Mouse (Mus musculus): ENCODE data around the gene Fut7.
A peak's percentile ranks its signal among the peaks of the same experiment; 100 is the strongest.
"Not testable (repeated sequence)": the region's sequence is repeated elsewhere in the genome, so short reads cannot be mapped to it uniquely, and the experiment has no call there.

Fut7 gene

GRCm38 (mm10) chr2:25422587-25423410, at the start of gene Fut7:
Gene Fut7, plus strand, starts transcription at chr2:25423267.
- no peak for DNase-seq (ENCODE audit: low spot score)

DNA sequence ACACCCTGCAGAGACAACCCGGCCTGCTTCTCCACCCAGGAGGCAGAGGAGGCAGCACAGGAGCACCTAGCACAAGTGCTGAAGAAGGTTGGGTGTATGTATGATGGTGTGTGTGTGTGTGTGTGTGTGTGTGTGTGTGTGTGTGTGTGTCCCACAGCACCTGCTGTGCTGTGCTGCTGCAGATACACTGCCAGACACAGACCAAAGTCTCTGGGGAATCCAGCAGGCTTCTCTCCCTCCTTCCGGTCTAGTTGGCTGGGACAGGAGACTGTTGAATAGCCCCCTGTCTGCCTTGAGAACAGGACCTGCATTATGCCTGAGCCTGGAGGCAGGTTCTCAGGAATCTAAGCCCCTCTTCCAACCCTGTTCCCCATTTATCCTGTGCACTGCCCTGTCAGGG, 49.6 kb upstream of the Fut7 start:
- no peak for DNase-seq (ENCODE audit: low spot score)

GRCm38 (mm10) chr2:25376589-25376988, 46.5 kb upstream of the Fut7 start:
- no peak for DNase-seq (ENCODE audit: low spot score)

DNA sequence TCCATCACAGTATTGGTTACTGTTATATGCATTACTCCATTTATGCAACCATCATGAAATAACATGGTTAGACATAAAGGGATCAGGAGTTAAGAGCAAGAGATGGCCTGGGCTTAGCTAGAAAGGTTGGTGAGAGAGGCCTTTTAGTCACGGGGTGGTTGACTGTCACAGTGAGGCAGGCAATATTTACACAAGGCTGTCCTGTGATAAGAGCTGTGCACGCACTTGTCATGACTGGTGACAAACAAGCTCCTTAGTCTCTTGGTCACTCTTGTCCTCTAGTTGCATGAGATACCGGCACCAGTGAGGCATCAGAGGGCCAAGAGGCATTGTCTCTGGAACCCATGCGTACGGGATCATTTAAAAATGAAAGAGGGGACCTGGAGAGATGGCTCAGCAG, 38.6 kb upstream of the Fut7 start:
- DNase-seq (ENCODE audit: low spot score) = no peak

DNA sequence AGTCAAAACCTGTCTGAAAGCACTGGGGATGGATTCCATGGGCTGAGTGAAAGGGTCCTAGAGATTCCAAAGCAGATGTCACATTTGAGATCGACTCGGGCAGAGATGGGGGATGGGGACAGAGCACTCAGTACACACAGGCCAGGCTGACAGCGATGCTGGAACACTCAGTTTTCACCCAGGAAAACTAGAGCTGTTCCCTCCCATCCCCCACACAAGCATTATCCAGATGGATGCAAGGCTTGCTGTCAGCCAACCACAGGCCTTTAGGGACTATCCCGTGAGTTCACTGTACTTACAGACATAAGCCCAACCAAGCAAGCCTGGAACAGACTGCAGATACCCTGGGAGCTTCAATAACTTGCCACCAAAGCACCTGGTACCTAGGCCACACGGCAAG, 31.8 kb upstream of the Fut7 start:
- no peak for DNase-seq (ENCODE audit: low spot score)

- DNase-seq (ENCODE audit: low spot score) = no peak
Observed at GRCm38 (mm10) chr2:25394281-25395221, 28.5 kb upstream of the Fut7 start.

- no peak for DNase-seq (ENCODE audit: low spot score)
Observed at GRCm38 (mm10) chr2:25395721-25396596, 27.1 kb upstream of the Fut7 start, which contains the start of gene Entpd2. Gene Entpd2, plus strand, starts transcription at chr2:25395874.

DNA sequence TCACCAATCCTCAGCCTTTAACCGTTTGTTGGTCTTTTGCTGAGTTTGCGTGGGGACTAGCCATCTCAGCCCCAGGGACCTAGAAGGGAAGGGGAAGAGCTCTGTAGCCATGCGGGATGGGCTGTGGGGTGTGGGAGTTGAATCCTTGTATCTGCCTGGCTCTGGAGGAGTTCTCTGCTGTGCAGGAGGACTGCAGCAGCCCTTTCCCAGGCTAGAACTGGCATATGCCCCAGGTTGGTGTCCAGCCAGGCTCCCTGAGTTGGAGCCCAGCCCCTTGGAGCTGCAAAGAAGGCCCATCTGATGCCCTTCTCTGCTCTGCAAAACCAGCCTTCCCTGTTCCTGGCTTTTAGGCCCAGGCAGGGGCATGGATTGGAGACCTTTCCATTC, 26.5 kb upstream of the Fut7 start:
- DNase-seq (ENCODE audit: low spot score) = no peak

DNA sequence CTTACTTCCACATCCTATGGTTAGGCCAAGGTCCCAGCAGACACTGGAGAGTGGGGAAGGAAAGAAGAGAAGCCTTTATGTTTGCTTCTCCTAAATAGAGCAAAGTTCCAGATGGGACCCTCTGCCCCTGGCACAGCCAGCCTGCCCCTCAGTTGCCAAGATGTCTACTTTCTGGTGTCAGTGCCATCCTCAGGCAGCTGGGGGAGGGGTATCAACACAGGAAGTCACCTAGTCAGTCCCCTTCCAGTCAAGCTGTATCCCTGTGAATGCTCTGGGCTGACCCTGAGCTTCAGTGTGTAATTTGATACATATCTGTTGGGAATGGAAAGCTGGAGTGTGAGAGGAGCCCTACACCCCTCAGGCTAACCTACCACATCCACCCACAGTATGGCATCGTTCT, 26.1 kb upstream of the Fut7 start:
- DNase-seq (ENCODE audit: low spot score) = no peak

DNA sequence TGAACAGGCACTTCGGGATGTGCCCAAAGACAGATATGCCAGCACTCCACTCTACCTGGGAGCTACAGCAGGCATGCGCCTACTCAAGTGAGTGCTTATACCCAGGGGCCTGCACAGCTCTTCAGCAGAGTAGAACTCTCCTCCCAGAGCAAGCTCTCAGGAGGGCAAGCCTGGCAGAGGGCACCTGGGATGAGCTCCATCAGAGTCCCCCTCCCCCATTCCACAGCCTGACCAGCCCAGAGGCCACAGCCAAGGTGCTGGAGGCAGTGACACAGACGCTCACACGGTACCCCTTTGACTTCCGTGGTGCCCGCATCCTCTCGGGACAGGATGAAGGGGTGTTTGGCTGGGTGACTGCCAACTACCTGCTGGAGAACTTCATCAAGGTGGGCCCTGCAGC, 25.0 kb upstream of the Fut7 start:
- no peak for DNase-seq (ENCODE audit: low spot score)

GRCm38 (mm10) chr2:25399051-25399450, 24.0 kb upstream of the Fut7 start, which contains the start of gene Npdc1:
Gene Npdc1, plus strand, starts transcription at chr2:25399351.
- DNase-seq (ENCODE audit: low spot score) = no peak

DNA sequence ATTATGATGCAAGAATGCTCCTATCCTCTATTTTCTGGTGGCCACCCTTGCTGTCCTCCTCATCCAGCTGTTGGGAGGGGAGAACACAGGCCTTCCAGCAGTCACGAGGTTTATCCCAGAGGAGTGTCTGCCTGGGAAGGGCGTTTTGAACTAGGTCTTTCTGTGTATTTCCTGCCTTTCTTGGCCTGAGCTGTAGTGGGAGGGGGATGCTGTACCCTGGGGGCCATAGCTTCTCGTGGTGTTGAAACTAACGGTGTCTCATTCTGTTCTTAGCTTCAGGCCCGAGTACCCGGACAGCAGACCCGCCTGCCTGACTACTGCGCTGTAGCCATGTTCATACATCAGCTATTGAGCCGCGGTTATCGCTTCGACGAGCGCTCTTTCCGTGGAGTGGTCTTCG, 22.8 kb upstream of the Fut7 start:
- no peak for DNase-seq (ENCODE audit: low spot score)

DNA sequence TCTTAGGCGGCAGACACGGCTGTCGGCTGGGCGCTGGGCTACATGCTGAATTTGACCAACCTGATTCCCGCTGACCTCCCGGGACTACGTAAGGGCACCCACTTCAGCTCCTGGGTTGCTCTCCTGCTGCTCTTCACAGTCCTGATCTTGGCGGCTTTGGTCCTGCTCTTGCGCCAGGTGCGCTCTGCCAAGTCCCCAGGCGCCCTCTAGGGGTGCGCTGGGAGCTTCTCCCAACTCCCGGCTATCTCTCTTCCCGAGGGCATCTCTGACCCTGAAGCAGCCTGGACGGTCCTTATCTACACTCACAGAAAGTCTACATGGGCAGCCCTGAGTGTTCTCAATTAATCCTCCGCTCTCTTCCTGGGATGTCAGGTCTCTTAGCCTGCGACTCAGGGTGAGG, 22.3 kb upstream of the Fut7 start:
- DNase-seq (ENCODE audit: low spot score) = no peak

- DNase-seq (ENCODE audit: low spot score) = peak; percentile 44
Observed at GRCm38 (mm10) chr2:25402377-25402971, 20.6 kb upstream of the Fut7 start.

DNA sequence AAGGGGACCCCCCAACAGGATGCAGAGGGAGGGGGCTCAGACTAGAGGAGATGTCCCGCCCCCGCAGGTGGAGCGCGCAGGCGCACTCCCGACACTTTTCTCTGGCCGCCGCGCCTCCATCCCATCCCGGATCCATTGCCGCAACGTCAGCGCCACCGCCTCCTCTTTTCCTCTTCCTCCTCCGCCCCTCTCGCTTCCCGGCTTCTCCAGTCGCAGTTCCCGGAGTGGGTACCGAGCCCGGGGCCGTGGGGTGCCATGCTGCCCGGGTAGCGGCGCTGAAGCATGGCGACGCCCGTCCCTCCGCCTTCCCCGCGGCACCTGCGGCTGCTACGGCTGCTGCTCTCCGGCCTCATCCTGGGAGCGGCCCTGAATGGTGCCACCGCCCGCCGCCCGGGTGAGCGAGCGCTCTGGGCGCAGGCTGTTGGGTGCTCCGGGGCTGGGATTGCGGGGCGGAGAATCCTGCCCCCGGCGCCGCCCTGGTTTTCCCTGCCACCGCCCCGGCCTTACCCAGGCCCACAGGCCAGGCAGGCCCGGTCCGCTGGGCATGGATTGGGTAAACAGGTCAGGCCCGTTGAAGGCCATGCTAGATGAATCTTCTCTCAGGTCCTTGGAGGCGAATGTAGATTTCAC, 20.0 kb upstream of the Fut7 start:
- DNase-seq (ENCODE audit: low spot score) = peak; percentile 25

GRCm38 (mm10) chr2:25403994-25404393, 19.1 kb upstream of the Fut7 start:
- no peak for DNase-seq (ENCODE audit: low spot score)

DNA sequence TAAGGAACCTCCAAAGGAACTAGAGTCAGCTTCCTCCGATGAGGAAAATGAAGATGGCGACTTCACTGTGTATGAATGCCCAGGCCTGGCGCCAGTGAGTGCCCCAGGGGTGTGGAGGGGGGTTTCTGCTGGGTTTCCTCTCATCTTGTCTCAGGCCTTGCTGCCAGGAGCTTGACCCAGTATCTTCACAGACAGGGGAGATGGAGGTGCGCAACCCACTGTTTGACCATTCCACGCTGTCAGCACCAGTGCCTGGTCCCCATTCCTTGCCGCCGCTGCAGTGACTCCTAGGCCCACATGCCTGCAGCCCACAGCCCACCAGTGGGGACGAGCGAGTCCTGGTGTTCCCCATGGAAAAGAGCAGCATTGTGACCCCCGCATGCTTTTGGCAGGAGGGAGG, 14.2 kb upstream of the Fut7 start:
- DNase-seq (ENCODE audit: low spot score) = no peak

DNA sequence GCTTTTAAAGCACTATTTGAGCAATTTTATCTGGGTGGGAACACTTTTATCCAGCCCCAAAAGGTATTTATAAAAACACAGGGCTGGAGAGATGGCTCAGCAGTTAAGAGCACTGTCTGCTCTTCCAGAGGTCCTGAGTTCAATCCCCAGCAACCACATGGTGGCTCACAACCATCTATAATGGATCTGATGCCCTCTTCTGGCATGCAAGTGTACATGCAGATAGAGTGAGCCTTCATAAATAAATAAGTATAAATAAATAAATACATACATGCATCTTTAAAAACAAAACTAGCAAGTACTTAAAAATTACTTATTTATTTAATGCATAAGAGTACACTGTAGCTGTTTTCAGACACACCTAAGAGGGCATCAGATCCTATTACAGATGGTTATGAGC, 9.6 kb upstream of the Fut7 start:
- DNase-seq (ENCODE audit: low spot score) = not testable (repeated sequence)

- DNase-seq (ENCODE audit: low spot score) = no peak
Observed at GRCm38 (mm10) chr2:25417426-25417825, 5.6 kb upstream of the Fut7 start.

DNA sequence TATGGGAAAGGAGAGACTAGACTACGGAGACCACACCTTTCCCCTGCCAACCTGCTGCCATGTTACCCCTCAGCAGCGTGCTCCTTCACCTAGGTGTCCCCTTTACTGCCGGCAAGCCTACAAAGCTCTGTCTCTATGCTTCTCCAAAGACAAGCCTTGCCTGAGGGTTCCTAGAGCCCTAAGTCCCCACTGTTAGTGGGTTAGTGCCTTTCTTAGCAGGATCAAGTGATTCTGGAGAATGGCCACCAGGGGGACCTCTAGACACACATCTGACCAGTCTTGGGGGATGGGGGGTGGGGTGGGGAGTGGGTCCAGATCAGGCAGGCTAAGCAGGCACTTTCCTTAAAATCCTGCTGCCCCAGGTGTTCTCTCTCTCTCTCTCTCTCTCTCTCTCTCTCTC, 1.2 kb upstream of the Fut7 start:
- no peak for DNase-seq (ENCODE audit: low spot score)

DNA sequence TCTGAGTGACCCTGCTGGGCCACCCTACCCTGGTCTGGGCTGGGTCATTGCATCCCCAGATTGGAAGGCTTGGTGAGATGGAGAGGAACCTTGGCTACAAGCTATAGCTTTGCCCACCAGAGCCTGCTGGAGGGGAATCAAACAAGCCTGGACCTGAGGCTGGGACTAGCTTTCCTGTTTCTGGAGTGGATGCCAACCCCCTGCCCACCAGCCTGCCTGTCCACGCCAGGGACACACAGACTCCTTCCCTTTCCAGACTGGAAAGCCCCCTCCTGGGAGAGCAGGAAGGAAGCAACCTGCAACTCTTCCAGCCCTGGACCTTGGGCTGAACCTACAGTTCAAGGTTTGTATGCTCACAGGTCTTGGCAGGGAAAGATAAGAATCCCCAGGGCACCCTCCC, 559 bp downstream of the Fut7 start:
- DNase-seq (ENCODE audit: low spot score) = no peak
